Mouse (Mus musculus): ENCODE data around the gene Phb2. TPM values are rescaled to one million over a fixed set of nuclear protein-coding genes. Genes with fewer than 3 reads are reported as not detected.
A peak's percentile ranks its signal among the peaks of the same experiment; 100 is the strongest.

The Phb2 gene
- total RNA-seq, 2 experiments from 2014 or later: 44.2 to 70.3 TPM

DNA sequence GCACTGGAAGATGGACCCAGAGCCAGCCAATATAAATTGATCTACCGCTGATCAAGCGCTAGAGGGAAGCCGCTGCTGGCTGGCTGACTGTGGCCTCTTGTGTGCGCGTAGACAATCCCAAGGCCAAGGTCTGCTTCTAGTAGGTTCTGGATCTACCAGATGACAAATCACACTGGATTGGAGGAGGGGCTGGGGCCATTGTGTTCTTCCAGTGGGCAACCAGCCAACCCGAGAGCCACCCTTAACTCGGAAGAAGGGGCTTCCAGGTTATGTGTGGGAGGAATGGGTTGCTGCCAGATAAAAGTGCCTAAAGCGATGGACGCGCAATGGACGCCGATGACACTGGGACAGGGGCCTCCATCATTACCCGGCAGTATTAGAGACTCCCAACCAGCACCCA, 5.8 kb downstream of the Phb2 start:
- ATAC-seq (replicated peaks; ENCODE audit: low FRiP score, poor library complexity, severe bottlenecking): no peak

DNA sequence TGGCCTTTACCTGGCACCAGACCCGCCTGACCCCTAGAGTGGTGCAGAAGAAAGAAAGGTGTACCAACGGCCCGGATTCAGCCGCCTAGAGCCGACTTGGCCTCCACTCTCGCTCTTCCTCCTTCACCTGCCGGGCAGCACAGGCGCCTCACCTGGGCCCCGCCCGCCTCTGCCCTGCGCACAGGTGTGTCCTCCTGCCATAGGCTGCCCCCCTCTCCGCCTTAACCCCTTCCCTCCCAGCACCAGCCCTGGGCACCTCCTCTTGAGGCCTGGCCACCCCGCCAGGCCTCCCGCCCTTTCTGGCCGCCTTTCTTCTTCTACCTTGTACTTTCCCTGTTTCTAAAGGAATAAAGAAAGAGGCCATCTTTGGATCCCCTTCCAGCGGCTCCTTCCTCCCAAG, 6.6 kb downstream of the Phb2 start:
- no peak for ATAC-seq (replicated peaks; ENCODE audit: low FRiP score, poor library complexity, severe bottlenecking)

DNA sequence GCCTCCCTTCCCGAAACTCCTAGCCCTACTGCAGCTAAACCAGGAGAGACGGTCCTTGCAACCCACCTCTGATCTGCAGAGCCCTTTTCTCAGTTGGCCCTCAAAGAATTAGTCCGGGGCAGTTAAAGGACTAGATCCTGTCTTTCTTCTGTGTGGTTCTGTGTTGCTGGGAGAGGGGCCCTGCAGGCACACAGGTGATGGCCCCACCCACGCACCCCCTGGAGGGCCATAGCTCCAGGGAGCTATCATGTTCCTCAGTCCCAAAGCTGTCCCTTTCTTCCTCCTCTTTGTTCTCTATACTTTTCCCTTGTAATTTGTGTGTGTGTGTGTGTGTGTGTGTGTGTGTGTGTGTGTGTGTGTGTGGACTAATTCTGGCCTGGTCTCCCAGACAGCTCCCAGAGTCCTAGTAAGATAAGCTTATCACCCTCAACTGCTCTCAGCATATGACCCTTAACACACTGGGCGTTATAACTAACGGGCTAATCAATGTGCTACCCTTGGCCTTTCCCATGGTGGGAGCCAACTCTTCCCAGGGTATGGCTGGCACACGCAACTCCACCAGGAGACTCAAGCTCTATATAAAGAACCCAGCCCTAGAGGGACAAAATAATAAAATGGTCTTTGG, 7.3 kb downstream of the Phb2 start:
- peak; percentile 64 for ATAC-seq (replicated peaks; ENCODE audit: low FRiP score, poor library complexity, severe bottlenecking)

DNA sequence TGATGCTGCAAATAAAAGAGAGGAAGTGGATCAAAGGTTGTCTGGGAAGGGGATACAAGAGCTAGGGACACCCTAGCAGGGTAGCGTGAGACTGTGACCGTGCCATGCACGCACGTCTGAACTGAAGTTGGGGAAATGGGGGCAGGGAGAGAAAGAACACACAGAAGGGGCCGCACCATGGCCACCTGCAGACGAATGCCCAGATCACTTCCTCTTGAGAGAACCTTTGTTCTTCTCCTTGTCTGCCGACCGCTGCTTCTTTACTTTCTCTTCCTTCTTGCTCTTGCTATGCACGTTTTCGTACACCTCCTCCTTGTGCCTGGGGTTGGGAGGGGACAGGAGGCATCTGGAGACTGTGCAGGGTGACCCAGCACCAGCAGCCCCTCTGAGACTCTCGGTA, 8.8 kb downstream of the Phb2 start:
- no peak for ATAC-seq (replicated peaks; ENCODE audit: low FRiP score, poor library complexity, severe bottlenecking)

DNA sequence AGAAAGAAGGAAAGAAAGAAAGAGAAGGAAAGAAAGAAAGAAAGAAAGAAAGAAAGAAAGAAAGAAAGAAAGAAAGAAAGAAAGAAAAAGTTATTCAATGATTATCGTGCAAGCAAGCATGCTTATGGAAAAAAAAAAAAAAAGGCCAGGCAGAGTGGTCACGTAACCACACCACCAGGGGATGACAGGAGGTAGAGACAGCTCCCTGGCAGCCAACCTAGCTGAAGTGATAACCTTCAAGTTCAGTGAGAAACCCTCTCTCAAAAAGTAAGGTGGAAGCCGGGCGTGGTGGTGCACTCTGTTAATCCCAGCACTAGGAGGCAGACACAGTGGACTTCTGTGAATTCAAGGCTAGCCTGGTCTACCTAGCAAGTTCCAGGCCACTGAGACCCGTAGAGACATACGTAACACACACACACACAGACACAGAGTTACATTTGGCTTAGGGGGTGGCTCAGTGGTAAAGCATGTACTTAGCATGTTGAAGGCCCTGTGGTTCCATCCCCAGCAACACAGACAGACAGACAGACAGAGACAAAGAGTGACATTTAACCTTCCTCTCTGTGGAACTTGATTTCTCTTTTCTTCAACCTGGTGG, 10.8 kb downstream of the Phb2 start:
- no peak for ATAC-seq (replicated peaks; ENCODE audit: low FRiP score, poor library complexity, severe bottlenecking)

DNA sequence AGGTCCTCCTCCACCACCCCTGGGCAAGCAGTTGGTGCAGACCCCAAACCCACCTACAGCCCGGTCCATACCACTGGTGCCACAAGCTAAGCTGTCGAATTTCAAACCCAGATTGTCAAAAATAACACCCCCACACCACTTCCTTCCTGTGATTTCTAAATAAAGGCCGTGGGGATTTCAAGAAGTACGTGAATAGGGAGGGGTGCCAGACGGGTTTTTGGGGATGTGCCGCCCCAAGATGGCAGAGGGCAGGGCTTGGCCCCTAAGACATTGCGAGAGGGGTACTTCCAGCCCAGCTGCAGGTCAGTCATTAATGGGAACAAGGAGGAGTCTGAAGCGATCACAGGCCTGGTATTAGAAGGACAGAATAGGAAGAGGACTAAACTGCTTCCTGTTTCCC, 11.4 kb downstream of the Phb2 start:
- ATAC-seq (replicated peaks; ENCODE audit: low FRiP score, poor library complexity, severe bottlenecking): no peak

DNA sequence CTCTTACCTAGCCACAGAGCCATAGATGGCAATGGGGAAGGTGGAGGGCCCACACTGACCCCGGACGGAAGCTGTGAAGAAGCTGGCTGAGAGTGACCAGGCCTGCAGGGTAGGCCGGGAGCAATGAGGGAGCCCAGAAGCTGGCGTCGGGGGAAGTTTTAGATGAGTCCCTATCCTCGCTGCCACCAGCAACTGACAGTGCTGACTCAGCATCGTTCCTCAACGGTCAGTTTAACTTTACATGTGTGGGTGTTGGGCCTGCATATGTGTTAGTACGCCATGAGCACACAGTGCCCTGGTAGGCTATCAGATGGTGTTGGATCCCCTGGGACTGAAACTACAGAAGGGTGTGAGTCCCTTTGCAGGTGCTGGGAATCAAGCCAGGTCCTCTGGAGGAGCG, 12.3 kb downstream of the Phb2 start:
- ATAC-seq (replicated peaks; ENCODE audit: low FRiP score, poor library complexity, severe bottlenecking): no peak

DNA sequence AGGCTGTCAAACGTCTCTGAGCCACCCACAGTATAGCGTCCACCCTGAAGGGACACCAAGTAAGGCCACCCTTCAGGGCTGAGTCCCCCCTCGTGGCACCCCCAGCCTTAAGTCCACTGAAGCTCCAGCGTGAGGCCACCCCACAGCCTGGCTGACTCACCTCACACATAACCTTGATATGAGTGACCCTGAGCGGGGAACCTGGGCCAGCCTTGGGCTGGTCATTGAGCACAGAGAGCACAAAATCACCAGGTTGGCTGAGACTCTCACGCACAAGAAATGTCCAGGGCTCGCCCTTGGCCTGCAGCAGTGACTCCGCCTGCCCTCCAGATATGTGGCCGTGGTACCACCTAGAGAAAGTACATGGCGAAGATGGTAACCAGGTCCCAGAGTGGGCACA, 16.5 kb downstream of the Phb2 start:
- no peak for ATAC-seq (replicated peaks; ENCODE audit: low FRiP score, poor library complexity, severe bottlenecking)

DNA sequence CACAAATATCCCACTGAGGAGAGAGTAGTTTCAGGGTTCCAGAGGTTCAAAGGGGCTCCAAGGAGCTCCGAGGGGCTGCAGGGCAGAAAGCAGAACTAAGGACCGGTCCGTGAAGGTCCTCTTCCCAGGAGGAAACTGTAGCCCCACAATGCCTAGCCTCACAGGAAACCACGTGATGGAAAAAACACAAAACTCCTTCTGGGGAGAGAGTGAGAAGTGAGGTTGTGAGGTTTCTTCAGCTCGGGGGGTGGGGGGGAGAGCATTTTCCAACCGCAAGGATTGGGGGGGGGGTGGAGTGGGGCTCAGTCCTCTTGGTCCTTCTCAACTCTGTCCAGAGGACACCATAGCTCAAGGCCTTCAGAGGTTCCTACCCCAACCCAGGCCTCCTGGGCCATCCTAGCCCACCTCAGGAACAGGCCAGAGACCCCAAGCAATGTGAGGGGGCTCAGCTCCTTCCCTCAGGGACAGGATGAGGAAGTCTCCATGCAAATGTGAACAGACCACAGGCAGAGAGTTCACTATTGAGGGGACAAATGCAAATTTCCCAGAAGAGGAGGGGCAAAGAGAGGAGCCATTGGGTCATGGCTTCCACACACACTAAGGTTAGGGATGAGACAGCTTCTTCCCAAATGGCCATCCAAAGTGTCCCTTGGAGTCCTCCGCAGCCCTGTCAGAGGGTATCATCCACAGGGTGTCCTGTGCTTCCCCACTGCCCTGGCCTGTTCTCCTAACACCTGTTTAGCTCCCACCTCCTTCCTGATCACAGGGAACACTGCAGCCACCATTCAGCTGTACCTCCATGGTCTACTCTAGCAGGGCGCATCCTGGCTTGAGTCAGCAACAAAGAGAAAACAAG, 17.9 kb downstream of the Phb2 start:
- ATAC-seq (replicated peaks; ENCODE audit: low FRiP score, poor library complexity, severe bottlenecking): no peak

DNA sequence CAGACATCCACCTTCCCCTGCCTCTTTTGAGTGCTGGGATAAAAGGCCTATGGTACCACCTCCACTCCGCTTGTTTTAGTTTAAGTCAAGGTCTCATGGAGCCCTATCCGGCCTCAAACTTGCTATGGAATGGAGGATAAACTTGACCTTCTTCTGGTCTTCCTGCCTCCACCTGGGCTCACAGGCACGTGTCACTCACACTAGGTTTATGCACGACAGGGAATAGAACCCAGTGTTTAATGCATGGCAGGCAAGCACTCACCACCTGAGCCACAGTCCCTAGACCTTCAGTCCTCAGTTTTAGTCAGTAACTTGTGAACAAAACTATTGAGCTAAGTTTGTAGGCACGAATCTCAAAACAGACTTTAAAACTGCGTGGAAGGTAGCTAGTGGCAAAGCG, 18.9 kb downstream of the Phb2 start:
- no peak for ATAC-seq (replicated peaks; ENCODE audit: low FRiP score, poor library complexity, severe bottlenecking)

DNA sequence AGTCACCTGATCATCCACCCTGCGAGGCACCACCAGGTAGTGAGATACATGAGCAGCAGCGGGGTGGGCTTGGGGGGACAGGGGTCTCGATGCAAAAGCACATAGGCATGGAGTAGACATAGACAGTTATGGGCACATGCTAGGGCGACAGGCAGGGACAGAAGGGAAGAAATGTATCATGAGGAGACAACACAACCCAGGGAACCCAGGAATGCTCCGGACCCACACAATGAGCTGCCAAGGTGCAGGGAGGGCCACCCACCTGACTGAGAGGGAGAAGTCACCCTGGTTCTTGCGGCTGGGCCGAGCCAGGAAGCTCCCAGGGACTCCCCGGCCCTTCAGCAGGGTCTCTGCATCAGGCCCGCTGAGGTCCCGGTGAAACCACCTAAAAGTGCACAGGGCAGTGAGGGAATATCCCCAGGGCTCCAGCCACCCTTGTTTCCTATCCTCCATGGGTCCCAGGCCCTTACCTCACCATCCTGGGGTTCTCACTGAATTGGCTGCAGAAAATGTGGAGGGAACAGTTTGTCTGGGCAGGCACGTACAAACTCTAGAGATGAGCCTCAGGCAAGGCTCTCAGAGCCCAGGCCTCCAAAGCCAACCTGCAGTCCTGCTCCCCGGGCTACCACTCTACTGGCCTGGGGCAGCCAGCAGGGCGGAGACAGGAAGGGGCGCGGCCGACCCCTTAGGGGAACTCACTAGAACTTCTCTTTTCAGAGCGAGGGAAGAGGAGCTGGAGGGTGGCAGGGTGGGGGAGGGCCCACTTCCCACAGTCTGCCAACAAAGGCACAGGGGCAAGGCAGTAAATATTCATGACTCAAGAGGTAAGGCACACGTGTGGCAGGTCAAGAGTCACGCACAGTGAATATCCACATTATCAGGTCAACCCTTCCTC, 20.6 kb downstream of the Phb2 start:
- ATAC-seq (replicated peaks; ENCODE audit: low FRiP score, poor library complexity, severe bottlenecking): peak; percentile 47

DNA sequence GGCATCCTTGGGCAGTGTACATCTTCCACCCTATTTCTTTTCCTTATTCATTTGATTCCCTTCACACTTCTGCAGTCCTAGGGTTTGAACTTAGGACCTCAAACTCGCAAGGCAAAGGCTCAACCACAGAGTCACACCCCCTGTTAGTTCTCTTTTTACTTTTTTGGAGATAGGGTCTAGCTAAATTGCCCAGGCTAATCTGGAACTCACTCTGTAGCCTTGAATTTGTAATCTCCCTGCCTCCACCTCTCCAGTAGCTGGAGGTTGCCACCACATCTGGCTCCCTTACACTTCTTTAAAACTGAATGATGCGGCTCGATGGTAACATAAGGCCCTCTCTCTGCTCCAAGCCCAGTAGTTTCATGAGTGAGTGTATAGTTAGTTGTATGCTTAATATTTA, 22.3 kb downstream of the Phb2 start:
- no peak for ATAC-seq (replicated peaks; ENCODE audit: low FRiP score, poor library complexity, severe bottlenecking)

DNA sequence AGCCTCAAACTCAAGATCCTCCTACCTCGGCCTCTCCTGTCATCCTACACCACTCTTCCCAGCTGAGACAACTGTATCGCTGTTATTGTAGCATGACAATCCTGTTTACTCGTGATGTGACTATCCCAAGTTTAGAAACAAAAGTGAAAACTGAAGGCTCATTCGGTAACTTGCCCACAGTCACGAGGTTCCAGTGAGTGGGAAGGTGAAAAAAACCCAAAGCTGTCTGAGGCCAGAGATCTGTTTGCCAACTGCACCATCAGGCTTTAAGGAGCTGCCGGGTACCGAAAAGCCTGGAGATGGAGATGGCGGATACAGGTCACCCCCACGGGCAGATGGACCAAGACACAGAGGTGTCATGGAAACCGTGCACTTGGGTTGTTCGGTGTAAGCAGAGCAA, 24.9 kb downstream of the Phb2 start:
- no peak for ATAC-seq (replicated peaks; ENCODE audit: low FRiP score, poor library complexity, severe bottlenecking)

DNA sequence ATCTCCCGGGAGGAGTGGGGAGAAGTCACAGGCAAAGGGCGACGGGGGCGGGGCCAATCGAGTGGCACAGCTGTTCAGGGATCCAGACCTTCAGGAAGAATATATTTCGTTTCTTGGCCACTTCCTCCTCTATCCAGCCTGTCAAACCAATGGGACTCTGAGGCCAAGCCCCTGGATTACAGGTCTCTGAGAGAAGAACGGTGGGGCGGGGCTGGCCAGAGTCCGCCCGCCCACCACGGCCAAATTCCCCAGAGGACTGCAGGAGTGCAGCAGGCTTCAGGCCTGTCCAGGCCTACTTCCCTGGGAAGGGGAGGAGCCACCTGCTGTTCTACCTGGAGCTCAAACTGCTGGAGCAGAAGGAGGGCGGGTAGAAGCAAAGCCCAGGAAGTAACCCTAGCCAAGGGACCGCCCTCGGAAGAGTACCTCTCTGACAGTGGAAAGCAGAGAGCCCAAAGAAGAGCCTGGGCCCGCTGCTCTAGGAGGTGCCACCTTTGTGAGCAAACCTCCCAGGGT, 26.4 kb downstream of the Phb2 start, which contains the start of gene Ptpn6:
TSS of gene Ptpn6 (minus strand) at position 204 of the 513 bp plus-strand sequence.
- no peak for ATAC-seq (replicated peaks; ENCODE audit: low FRiP score, poor library complexity, severe bottlenecking)

DNA sequence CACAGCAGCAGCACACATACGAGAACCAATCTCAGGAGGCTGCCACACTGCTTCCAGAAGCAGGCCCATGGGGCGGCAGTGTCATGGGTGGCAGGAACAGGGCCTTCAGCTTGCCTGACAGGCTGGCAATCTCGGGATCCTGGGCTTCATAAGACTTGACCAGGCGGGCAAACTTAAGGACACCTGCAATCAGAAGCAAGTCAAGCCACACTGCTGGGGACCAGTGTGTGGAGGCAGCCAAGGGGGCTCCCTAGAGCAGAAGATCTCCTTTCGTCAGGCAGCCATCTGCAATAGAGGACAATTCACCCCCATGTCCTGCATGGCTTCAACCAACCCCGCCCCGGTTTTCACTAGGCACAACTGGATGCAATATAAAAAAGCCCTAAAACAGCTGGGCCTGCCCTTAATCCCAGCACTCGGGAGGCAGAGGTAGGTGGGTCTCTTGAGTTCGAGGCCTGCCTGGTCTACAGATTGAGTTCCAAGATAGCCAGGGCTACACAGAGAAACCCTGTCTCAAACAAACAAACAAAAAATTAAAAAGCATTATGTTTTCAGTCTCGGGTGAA, 27.2 kb downstream of the Phb2 start:
- no peak for ATAC-seq (replicated peaks; ENCODE audit: low FRiP score, poor library complexity, severe bottlenecking)

DNA sequence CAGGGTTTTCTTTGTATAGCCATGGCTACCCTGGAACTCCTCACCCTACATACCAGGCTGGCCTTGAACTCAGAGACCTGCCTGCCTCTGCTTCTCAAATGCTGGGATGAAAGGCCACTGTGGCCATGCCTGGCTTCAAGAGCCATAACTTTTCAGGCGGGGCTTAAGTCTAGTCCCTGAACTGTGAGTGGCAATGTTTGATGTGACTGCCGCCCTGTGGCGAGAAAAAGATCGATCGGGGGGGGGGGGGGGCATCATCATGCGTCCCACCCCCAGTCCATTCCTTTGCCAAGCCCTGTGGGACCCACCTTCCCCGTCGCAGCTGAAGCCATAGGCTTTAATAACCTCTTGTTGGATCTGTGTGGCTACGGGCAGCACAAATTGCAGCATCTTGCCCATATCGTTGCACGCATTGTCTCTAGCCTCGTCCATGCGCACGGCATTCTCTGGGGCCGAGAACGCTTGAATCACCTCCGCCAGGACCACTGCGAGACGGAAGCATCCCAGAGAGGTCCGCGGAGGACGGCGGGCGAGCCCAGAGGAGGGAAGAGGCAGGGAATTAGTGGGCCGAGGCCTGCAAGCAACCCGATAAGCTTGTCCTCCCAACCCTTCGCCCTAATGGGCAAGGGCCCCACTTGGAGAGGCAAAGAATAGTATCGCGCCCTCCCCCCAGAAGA, 28.2 kb downstream of the Phb2 start:
- ATAC-seq (replicated peaks; ENCODE audit: low FRiP score, poor library complexity, severe bottlenecking): peak; percentile 28; the same call in 1 of the 2 replicates

DNA sequence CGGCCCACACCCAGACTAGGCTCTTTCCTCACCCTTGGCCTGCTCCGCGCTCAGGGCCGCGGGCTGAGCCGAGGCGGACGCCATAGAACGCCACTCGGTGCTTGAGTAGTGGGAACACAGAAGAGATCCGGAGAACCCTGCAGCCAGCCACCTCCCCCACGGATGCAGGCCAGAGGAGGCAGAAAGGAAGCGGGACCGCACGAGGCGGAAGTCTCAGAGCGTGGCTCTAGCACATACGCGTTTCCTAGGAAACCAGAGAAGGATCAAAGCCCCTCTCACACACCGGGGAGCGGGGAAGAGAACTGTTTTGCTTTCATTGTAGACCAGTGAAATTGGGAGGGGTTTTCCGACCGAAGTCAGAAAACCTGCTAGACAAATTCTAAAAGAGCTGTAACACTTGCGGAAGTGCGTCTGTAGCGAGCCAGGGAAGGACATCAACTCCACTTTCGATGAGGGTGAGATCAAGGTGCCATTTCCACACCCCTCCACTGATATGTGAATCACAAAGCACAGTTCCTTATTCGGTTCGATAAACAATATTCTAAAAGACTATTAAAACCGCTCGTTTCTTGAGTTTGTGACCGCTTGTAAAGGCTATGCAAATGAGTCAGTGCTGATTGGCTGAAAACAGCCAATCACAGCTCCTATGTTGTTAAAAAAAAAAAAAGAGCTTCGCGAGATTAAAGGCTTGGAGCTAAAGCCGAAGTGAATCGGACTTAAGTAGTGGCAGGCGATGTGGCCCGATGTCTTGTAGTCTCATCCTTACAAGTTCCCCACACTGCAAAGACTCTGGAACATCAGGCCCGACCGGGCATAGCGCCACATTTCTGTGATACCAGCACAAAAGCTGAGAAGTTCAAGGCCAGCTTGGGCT, 29.0 kb downstream of the Phb2 start, which contains the start of gene Grcc10:
TSS of gene Grcc10 (minus strand) at position 487 of the 874 bp plus-strand sequence.
- peak; percentile 64 for ATAC-seq (replicated peaks; ENCODE audit: low FRiP score, poor library complexity, severe bottlenecking)

DNA sequence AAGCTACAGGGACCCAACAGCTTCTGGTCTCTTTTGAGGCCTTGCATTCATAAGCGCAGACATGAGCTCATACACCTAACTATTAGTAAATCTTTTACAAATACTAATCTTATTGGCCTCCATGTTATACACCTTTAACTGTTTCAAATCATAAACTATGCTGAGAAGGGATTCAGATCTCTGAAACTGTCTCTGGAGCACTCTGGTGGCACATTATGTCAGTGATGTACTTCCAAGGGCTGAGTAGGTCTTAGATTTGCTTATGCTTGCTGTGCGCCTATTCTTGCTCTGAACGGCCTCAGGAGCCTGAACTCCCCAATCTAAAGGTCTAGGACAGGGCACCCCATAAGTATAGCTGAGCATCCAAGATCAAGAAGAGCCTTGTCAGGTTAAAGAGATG, 29.7 kb downstream of the Phb2 start:
- ATAC-seq (replicated peaks; ENCODE audit: low FRiP score, poor library complexity, severe bottlenecking): no peak
